Mouse (Mus musculus) frontal cortex, adult (tissue): ENCODE results near the gene Smurf1.
A peak's percentile ranks its signal among the peaks of the same experiment; 100 is the strongest.

Source experiments
- ATAC-seq: cut with Nextera tagmentation; 2 replicates; pipeline ENCODE4 v1.9.2; 2017; ENCODE audit warnings: mild to moderate bottlenecking, moderate library complexity, mixed read lengths; ENCODE audit not compliant: low TSS enrichment

Smurf1 gene

DNA sequence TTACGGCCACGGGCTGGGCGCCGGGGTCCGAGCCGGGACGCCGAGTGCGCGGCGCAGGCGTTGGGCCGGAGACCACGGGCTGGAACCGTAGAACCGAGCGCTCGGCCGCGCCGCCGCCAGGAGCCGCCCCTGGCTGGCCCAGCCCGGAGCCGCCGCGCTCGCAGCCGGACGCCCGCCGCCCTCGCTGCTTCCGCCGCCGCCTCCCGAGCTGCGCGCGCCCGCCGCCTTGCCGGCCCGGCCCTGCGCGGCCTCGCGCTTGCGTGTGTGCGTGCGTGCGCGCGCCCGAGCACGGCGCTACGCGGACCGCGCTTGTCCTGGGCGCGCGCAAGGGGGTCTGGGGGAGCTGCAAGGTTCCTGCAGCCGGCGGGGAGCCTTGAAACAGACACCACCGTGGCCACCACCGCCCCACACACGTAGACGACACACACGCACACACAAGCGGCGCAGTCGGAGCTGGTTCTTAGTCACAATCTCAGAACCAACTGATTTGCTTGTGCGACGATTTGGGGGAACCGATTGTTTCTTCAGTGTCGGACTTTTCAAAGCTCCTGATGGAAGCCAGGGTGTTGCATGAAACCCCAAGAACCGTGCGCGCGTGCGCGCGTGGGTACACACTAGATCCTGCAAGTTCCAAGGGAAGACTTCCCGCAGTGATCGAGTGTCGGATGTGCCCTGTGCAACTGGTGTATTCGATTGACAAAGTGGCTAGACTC lies at the start of gene Smurf1:
Gene Smurf1 (minus strand): TSS at position 209 of the 713 bp plus-strand sequence.
- ATAC-seq: peak; percentile 50

DNA sequence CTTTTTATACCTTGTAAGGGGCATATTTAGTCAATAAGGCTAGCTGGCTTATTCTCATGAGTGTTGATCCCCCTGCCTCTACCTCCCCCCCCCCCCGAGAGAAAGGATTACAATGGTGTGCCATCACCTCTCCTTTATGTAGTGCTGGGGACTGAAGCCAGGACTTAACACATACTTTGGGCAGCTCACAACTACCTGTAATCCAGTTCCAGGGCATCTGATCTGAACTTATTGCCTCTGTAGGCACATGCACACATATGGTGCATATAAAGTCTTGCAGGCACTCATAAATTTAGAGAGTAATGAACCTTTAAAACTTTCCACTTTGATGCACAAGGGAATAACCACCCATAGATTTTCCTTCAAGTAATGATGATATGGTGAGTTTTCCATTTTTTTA lies 48.6 kb upstream of the Smurf1 start:
- no peak for ATAC-seq

DNA sequence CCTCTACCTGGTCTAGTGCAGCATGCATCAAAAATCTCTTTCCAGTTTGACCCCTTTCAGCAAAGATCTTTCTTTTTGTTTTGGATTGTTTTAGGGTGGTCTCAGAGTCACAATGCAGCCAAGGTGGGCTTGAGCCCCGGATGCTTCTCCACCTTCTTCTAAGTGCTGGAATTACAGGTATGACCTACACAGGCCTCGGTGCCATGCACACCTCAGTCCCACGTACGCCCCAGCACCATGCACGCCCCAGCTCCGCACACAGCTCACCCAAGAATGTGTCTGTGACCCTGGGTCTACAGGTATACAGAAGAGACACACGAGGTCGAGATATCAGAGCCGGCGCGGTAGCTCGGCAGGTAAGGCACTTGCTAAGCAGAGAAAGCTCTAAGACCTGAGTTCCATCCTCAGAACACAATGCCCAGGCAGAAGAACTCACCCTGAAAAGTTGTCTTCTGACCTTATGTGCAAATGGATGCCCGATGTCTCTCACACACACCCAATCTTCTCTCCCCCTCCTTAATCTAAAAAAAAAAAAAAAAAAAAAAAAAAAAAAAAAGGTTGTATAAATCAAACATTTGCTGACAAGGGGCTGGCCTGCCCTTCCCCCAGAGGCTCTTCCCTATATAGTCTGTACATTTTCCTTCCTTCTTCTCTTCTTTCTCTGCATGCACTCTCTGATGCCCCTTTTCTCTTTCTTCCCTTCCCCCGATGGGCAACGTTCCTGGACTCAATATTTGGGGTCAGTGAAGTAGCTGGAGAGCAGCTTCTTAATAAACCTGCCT lies 43.4 kb upstream of the Smurf1 start:
- ATAC-seq: no peak

DNA sequence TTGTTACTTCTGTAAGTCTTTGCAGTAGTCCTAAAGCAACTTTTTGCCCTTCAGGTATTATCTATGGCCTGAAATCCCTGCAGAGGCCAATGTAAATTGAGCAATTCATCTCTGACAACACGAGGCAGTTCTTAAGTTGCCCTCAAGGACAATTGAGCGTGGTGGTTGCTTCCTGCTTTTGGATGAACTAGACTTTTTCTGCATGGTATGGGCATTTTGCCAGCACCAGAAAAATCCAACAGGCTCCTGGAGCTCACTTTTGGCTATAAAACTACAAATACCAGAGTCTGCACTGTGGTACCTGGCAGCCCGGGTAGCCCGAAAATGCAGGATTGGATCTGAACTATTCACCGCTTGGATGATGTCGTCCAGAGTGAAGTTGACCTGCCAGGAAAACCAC lies 39.9 kb upstream of the Smurf1 start:
- no peak for ATAC-seq

DNA sequence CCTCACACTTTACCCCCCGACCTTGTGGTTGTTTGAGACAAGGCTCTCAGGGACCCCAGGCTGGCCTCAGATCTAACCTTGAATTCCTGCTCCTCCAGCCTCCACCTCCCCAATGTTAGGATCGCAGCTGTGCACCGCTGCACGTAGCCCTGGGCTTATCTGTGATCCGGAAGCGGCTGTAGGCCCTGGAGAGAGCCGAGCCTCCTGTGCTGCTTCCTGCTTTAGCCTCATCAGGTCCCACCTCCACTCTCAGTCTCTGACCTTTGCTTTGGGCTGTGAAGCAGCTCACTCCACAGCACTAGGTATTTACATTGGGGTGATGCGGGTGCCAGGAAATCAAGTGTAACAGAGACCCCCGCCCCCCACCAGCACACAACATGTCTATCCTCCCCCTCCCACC lies 38.8 kb upstream of the Smurf1 start:
- ATAC-seq: no peak

DNA sequence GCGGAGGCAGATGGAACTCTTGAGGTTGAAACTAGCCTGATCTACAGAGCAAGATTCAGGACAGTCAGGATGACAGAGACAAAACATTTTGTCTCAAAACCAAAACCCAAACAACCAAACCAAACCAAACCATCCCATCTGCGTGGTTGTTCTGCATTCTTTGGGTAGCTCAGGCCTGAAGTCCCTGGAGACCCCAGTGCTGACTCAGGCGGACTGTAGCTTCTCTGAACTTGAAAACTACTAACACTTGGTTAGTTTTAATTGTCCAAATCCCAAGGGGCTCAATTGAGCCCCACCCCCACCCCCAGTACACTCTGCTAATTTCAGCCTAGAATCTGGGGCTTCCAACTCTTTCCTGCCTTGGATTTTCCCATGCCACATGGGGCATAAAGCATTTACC lies 37.7 kb upstream of the Smurf1 start:
- ATAC-seq: no peak

DNA sequence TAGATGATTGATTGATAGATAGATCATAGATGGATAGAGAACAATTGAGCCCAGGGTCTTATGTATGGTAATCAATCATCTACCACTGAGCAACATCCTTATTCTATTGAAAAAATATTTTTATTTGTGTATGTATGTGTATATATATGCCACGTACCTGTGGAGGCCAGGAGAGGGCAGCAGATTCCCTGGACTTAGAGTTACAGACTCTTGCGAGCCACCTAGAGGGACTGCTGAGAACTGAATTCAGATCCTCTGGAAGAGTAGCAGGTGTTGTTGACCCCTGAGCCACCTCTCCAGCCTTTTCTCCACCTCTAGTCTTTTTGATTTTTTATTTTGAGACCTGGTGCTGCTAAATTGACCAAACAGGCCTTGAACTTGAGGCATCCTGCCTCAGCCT lies 32.8 kb upstream of the Smurf1 start:
- ATAC-seq: no peak

DNA sequence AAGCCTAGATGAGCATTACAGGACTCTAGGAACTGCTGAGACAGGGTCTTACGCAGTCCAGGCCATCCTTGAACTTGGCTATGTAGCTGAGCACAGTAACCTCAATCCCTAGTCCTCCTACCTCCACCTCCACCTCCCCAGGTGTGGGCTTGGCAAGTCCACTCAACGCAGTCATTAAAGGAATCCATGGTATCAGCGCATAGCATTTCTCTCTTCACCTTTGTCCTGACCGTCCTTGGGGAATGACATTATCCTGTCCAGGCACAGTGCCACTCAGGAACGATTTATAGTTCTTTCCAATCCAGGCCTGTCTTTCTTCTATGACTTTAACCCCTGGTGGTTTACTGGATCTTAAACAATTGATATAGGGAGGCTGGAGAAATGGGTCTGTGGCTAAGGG lies 24.8 kb upstream of the Smurf1 start:
- ATAC-seq: no peak

DNA sequence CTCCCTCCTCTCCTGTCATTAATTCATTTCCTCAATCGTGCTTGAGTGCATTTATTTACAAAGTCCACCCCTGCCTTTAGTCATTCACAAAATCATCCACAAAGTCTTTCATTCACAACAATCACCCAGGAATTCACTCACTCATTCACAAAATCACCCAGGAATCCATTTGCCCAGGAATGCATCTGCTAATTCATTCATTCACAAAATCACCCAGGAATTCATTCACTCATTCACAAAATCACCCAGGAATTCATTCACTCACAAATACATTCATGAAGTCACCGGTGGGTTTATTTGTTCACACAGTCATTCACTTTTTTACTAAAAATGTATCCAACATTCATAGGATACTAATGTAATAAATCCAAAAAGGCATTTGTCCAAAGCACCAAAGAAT lies 24.4 kb upstream of the Smurf1 start:
- no peak for ATAC-seq

DNA sequence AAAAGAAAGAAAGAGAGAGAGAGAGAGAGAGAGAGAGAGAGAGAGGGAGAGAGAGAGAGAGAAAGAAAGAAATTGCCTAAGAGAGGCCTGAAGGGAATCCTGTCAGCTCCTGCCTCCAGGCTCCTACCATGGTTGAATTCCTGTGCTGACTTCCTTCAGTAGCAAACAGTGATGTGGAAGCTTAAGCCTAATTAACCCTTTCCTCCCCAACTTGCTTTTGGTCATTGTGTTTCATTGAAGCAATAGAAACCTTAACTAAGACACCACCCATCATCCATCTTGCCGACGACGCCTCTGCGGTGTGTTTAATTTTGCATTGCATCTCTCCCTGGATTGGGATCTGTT lies 23.4 kb upstream of the Smurf1 start:
- no peak for ATAC-seq

DNA sequence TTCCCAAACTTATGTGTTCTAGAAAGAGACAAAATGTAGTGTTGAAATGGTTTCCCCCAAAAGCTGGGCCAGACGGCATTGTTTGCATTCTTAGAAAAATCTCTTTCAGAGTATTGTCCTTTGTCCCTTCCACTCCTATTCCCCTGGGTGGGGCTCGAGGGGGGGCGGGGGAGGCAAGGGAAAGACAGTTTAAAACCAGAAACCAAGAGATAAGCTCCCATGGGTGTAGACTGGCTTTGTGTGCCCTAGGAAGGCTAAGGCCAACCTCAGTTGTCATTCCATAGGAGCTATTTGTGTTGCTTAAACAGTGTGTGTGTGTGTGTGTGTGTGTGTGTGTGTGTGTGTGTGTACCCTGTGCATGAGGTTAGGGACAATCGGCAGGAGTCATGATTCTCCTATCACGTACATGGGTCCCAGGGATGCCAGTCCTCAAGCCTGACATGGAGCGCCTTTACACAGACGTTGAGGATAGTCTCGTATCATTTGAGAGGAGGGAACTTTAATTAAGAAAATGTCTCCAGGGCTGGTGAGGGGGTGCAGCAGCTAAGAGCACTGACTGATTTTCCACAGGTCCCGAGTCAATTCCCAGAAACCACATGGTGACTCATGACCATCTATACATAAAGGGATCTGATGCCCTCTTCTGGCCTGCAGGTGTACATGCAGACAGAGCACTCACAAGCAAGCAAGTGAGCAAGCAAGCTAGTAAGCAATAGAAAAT lies 22.9 kb upstream of the Smurf1 start:
- ATAC-seq: peak; percentile 73; the same call in 1 of the 2 replicates

DNA sequence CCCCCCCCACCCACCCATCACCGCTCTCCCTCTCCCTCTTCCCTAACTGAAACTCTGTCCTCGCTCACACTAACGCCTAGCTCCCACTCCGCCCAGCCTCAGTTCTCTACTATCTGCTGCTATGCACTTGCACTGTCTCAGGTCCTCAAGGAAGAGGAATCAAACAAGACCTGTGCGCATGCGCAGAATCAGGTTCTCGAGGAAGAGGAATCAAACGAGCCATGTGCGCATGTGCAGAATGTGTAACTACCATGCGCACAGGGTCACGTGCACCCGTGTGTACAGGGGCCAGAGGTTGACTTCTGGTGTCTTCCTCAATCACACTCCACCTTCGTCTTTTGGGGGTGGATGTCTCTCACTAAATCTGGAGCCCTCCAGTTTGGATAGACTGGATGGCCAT lies 21.9 kb upstream of the Smurf1 start:
- no peak for ATAC-seq

DNA sequence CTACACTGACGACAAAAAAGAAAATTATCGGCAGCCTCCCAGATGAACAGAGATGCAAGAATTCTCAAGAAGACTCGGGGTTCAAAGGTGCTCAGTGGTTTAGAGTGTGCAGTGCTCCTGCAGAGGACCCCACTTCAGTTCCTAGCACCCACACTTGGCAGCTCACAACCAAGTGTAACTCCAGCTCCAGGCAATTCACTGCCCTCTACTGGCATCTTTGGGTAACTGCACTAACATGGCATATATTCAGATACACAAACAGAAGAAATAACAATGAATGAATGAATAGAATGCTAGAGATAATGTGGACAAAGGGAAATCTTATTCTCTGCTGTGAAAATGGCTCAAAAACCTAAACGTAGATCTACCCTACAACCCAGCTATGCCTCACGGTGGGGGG lies 19.2 kb upstream of the Smurf1 start:
- no peak for ATAC-seq

DNA sequence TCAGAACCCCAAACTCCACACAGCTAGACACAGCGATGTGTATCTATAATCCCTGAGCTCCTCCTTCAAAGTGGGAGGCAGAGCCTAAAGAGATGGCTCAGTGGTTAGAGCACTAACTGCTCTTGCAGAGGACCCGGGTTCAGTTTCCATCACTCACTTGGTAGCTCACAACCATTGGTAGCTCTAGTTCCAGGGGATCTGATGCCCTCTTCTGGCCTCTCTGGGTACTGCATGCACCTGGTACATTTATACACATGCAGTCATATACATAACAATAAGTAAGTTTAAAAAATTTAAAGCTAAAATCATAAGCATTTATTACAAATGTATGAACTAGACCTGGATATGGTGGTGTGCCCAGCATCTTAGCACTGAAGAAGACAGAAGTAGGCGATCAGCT lies 17.6 kb upstream of the Smurf1 start:
- no peak for ATAC-seq

DNA sequence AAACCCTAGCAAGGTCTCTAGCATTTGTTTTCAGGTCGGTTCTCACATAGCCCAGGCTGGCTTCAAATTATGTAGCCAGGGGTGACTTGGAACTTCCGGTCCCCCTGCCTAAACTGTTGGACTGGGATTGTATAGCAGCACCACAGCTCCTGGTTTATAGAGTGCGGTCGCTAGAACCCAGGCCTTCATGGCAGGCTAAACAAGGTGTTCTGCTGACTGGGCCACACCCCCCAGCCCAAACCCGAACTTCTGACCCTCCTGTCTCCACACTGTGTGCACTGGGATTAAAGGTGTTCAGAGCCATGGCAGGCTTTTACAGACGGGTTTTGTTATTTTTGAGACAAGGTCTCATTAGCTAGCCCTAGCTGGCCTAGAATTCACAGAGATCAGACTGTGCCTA lies 13.5 kb upstream of the Smurf1 start:
- ATAC-seq: no peak

DNA sequence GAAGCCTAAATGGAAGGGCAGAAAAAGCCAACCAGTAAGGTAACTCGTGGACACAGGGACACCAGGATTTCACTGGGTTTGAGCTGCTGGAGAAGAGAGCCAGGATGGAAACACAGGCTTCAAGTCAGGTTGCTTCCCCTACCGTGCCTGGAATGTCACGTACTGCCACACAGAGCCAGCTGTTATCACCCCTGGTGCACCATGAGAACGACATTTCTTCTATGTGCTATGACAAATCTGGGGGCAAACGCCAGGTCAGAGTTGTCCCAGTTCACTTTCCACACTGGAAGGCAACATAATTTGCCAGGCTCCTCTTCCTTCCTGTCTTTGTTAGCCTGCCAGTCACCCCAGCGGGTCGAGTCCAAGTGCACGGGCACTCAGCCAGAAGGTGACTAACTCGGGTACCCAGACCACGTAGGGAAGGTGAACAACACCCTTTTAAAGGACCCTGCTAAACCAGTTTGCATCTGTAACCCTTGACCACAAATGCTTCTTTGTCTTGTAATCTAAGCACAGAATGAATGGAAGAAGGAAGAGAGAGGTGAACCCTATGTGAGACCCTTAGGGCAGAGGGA lies 13.0 kb upstream of the Smurf1 start:
- ATAC-seq: no peak

DNA sequence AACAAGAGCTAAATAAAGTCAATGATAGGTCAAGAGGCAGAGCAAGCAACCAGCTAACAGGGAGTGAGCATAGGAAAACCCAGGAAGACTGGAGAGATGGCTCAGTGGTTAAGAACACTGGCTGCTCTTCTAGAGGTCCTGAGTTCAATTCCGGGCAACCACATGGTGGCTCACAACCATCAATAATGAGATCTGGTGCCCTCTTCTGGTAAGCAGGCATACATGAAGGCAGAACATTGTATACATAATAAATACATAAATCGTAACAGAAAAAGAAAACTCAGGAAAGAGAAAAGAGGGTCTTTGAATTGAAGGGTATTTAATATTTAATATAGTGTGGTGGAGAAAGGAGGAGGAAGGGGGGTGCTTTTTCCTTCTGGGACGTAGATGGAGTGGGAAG lies 5.6 kb upstream of the Smurf1 start:
- no peak for ATAC-seq

DNA sequence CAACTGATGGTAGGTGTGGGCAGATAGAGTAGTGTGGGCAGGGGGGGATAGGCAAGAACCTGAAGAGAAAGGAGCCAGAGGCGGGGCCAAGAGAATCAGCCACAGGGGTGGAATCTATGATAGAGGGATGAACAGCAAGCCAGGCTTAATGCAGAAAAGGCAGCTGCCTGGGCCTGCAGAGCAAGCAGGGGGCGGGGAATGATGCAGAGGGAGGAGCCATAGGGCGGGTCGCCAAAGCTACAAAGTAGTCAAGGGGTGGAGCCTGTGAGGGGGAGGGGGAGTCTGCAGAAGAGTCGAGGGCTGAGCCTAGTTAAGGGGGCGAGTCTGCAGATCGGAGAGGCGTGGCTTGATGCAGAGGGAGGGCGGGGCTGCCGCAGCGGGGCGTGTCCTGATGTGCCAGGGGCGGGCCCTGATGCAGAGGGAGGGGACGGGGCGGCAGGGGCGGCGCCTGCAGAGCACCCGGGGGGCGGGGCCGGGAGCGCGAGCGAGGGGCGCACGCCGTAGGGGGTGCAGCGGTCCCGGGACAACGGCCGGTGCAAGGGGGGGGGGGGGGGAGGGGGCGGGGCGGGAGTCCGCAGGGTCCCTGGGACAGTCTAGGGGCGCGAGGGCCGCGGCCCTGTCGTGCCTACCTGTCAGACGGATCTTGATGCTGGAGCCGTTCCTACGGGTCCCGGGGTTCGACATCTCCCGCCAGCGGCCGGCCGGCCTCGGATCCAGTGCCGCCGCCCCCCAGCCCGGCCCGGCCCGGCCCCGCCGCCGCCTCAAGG lies 592 bp downstream of the Smurf1 start:
- peak; percentile 29 for ATAC-seq

DNA sequence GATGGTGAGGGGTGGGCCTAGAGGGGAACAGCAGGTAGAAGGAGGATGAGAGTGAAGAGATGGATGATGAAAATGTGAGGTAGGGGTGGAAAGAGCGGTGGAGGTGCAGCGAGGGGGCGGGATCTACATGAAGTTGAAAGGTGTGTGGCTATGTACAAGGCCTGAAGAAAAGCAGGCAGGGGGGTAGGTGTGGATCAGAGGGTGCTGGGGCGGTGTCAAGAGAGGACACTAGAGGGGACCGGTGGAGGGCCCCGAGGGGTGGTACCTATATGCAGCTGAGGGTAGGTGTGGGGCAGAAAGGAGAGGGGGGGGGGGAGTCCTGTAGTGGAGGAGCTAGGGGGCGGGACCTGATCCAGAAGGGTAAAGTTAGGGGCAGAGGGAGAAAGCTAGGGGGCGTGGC lies 1.2 kb downstream of the Smurf1 start:
- no peak for ATAC-seq

DNA sequence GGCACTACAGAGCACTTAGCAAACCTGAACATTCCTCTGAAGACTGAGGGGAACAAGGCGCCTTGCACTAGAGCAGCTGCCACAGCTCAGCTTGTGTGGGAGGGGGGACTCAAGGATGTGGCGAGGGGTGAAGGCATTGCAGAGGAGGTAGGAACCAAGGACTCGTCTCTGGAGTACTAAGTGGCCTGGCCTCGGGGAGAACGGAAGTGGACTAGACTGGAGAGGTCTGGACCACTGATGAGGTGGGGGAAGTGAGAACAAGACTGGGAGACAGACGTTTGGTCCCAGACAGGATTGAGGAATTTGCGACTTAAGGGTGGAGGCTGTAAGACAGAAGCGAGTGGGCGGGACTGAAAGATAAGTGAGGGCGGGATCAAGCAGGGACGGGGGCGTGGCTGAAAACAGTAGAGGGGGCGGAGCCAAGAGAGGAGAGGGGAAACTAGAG lies 1.8 kb downstream of the Smurf1 start:
- ATAC-seq: peak; percentile 28

DNA sequence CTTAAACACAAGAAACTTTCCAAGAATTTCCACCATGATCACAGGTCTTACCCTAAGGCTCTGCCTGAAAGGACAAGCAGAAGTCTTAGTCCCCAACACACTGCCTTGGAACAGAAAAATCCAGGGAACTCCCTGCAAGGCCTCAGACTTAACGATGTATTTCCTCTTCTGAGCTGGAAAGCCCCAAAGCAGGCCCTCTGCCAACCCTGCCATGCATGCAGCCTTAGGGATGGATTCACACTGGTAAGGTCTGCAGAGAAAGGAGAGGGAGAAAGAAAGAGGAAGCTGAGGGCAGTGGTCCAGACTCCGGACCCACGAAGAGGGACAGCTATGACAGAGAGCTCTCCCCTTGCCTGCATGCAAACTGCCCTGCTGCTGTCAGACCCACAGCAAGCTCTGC lies 2.2 kb downstream of the Smurf1 start:
- 0 out of 2 replicates have a peak, but pooled peaks have one; percentile 8 for ATAC-seq

DNA sequence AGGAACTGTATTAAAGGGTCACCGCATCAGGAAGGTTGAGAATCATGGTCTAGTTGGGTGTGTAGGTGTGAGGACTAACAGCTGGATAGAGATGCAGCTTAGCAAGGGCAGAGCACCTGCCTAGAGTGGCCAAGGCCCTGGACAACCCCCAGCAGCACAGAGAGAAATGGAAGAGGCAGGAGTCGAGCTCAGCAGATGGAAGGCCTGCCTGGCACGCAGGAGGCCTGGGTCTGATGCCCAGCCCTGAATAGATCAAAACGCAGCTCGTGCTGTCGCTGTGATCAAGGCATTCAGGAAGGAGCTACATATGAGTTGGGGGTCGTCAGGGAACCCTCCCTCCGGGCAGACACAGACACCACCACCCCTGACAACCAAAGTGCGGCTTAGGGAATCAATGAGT lies 7.4 kb downstream of the Smurf1 start:
- no peak for ATAC-seq
